In genomic region chr11:71799206-71799605, GRCm38 (mm10) we compare ENCODE assay signal across 13 mouse cellular contexts.
A peak's percentile ranks its signal among the peaks of the same experiment; 100 is the strongest.
DNase-seq lines count a peak whose midpoint lies in the region.
"Had no signal": no experiment of that assay in that cellular context is flagged by ENCODE, and none has a peak within 500 bp of the region (broad histone marks: within the 10 kb centered on the region; RNA-seq: fewer than 3 reads in every experiment).

No protein-coding gene starts in this region.

- peak; percentile 41 for DNase-seq in cerebellum, adult 11-12 months
- no peak for DNase-seq in cerebellum, postnatal 10 days
- DNase-seq in brain, adult 2 months (ENCODE audit: low read depth, low spot score) = peak; percentile 76
- peak; percentile 71 for DNase-seq in cerebellum, adult 9-10 months
- no peak for DNase-seq in embryo, embryonic 9.5 days (ENCODE audit: extremely low spot score)
- DNase-seq in spleen, postnatal 10 days (ENCODE audit: low spot score in 2 of 2) = no peak
- DNase-seq: adrenal gland, postnatal 10 days; B cell, adult 2 months; gastrocnemius, adult 2 months; gastrocnemius, postnatal 14 days; heart, adult 11 months; kidney, adult 11 months; kidney, adult 8-10 months had no signal

Comparison
In these comparisons a context has a peak if more than half of its experiments do, and no peak if none do; other contexts are left out.
1. DNase-seq: peak in cerebellum, adult 11-12 months (single experiment), brain, adult 2 months (single experiment) and cerebellum, adult 9-10 months (single experiment); none in cerebellum, postnatal 10 days (0 of 2), embryo, embryonic 9.5 days (single experiment) and spleen, postnatal 10 days (0 of 2).